Mouse (Mus musculus): ENCODE measurements around the gene Dok4.

Dok4 gene

DNA sequence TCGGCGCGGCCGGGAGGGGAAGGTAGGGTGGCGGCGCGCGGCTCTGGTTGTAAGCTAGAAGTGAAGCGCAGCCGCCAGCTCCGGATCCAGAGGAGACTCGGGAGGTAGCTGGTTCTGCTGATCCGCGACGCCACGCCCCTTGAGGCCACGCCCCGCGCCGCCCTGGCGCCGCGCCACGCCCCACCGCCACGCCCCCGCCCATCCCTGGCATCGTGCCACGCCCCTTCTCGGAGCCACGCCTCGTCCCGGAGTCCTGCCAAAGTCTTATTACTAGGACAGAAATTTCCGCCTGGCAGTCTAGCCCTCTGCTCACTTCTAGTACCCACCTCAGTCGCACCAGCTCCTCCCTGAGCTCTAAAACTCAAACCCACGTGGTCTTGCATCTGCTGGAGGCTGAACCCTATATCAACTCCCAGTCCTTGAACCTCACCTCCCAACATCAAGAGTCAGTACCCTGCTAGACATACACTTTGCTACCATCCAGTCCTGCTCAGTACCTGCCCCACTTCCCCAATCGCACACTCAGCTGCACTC, at the start of gene Dok4:
Dok4 (minus strand) TSS at position 134 of the 534 bp plus-strand sequence.
- DNase-seq: peak; percentile 80

- no peak for DNase-seq
Observed at GRCm38 (mm10) chr8:94923405-94923804, 47.3 kb upstream of the Dok4 start, which contains the start of gene Adgrg5. TSS of gene Adgrg5 (plus strand) at chr8:94923694.

- DNase-seq: no peak
Observed at GRCm38 (mm10) chr8:94922602-94923001, 46.5 kb upstream of the Dok4 start.

DNA sequence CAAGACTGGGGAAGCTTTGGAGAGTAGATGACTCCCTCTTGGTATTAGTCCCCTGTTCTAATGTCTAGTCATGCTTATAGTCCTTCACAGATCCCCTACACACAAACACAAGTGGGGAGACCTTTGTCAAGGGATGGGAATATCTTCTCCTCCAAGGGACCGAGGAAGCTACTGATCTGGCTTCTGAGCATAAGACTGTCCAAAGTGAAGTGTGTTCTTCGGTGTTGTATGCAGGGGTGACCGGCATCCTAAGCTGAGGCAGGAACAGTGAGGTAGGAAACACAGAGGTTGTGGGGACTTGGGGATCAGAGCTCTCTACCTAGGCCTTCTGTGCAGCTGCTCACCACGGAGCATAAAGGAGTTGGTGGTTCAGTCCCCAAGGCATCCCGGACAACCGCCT, 46.0 kb upstream of the Dok4 start:
- no peak for DNase-seq

GRCm38 (mm10) chr8:94919256-94919655, 43.1 kb upstream of the Dok4 start:
- DNase-seq: no peak

GRCm38 (mm10) chr8:94917851-94918495, 41.8 kb upstream of the Dok4 start, which contains the start of gene Ccdc102a:
TSS of gene Ccdc102a (minus strand) at chr8:94918098.
- DNase-seq: no peak

DNA sequence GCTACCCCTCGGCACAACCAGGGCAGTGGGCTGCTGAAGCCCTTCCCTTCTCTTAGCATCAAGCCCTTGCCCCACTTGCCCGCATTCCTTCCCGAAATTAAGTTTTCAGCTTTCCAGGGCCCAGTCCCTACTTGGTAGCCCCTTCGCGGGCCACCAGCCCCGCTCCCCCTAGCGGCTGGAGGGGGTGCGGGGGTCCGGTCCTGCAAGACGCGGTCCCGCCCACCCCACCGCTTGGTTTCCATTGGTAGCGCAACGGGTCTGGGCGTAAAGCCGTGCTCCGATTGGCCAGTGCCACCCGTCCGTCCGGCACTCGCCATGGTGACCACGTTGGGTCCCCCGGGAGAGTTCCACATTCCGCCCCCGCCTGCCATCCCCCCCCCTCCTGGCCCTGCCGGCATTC, 41.2 kb upstream of the Dok4 start:
- peak; percentile 72 for DNase-seq

GRCm38 (mm10) chr8:94916960-94917324, 40.8 kb upstream of the Dok4 start:
- DNase-seq: no peak

DNA sequence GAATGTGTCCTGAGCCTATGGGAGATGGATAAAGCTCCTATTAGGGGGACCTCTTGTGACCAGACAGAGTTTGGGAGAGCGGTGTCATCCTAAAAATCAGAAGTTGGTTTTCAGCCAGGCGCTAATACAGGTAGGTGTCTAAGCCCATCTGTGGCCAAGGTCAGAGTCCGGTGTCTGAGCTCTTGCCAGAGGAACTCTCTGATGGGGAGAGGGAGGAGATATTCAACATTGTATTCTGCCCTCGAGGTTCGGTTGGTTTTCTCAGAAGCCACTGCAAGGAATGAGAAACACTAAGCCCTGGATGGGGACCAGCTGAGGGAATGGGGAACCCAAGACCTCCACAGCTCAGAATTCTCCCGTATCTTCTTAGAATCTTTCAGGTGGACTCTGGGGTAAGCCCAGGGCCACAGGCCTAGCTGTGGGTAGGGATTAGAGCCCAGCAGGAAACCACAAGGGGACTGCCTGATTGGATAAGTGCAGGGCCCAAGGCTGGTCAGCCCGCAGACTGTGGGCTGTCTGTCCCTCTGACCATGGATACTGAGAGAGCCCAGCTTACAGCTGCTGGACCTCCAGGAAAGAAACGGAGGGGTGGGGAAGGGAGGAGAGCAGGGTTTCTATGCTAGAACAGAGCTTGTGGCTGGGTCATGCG, 40.3 kb upstream of the Dok4 start:
- no peak for DNase-seq

DNA sequence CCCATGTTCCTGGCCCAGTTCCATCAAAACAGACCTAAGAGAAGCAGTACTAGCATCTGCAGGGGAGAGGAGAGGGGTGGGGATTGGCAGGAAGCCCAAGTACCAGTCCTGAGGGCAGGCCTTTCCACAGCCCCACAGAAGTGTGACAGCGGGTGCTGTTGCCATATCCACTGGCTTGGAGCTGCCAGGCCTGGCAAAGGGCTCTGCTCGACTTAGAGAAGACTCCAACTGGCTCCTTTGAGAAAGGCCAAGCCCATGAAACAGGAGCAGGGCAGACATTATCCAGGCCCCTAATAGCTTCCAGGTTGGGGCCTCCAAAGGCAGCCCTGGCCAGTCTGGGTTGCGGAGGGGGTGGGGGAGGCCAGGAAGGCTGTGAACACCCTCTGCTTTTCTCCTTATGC, 38.6 kb upstream of the Dok4 start:
- no peak for DNase-seq

- DNase-seq: no peak
Observed at GRCm38 (mm10) chr8:94914256-94914655, 38.1 kb upstream of the Dok4 start.

DNA sequence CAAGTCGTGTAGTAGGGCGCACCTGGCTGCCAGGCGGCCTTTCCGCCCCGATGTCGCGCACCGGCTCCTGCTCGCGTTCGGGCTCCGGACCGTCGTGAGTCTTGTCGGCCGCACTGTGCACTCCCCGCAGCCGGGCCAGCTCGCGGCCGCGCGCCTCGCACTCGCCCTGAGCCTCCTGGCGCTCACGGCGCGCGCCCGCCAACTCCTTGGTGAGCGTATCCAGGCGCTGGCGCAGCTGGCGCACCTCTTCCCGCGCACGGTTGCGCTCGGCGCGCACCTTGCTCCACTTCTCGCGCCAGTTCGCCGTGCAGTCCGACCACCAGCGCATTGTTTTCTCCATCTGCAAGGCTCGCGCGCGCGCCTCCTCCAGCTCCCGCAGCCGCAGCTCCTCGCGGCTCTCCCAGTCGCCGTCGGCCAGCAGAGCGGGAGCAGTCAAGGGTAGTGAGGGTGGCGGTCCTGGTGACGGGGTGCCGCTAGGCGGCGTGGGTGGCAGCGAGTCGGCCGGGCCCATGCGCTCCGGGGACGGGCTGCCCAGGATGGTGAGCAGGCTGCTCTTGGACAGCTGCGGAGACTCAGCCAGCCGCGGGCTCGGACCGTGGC, 37.0 kb upstream of the Dok4 start:
- peak; percentile 51 for DNase-seq

GRCm38 (mm10) chr8:94908847-94909246, 32.7 kb upstream of the Dok4 start:
- peak; percentile 58 for DNase-seq

GRCm38 (mm10) chr8:94907591-94908300, 31.6 kb upstream of the Dok4 start:
- DNase-seq: peak; percentile 22

DNA sequence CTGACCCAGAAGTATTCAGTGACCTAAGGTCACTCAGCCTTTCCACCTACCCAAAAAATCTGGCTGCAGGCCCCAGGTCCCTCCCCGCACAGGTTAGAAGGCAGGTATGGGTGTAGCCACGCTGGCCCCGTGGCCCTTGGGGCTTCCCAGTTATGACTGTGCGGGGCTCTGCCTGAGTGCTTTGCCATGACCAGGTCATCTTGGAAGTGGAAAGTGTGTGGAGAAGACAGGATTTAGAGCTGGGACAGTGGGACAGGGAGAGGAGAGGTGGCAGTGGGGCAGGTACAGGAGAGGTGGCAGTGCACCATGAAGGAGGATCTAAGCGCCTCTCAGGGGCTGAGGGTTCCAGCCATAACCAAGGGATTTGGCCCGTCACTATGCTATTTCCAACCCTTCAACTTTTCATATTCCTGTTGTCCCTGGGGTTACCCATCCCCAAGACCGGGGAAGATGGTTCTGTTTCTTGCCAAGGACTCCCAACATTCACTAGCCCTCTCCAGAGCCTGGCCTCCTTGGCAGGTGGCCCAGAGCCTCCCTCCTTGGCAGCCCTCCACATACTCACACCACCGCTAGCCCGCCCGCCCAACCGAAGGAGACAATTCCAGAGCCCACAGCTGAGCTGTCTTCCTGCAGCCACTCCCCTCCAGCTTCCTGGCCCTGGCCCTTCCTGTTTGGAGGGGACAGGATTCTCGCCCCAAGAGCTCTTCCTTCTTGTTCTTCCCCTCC, 28.5 kb upstream of the Dok4 start:
- DNase-seq: peak; percentile 35

GRCm38 (mm10) chr8:94903709-94904108, 27.6 kb upstream of the Dok4 start:
- DNase-seq: no peak

GRCm38 (mm10) chr8:94901031-94901430, 24.9 kb upstream of the Dok4 start:
- DNase-seq: no peak

- DNase-seq: no peak
Observed at GRCm38 (mm10) chr8:94900617-94901016, 24.5 kb upstream of the Dok4 start.

GRCm38 (mm10) chr8:94899262-94899661, 23.1 kb upstream of the Dok4 start:
- no peak for DNase-seq

- DNase-seq: no peak
Observed at GRCm38 (mm10) chr8:94892917-94893316, 16.8 kb upstream of the Dok4 start.

- DNase-seq: no peak
Observed at GRCm38 (mm10) chr8:94888383-94889036, 12.4 kb upstream of the Dok4 start.

- no peak for DNase-seq
Observed at GRCm38 (mm10) chr8:94880742-94881141, 4.6 kb upstream of the Dok4 start.
